Mouse (Mus musculus): ENCODE results near the gene Rbmxl1. TPM values are rescaled to one million over a fixed set of nuclear protein-coding genes. Genes with fewer than 3 reads are reported as not detected.

Gene Rbmxl1
- polyA plus RNA-seq (2012; rRNA removed) = 14.4 and 14.7 TPM in 2 replicates

GRCm38 (mm10) chr8:78508719-78509272 lies at the start of gene Rbmxl1:
Rbmxl1 (minus strand) TSS chr8:78508898.

GRCm38 (mm10) chr8:78509273-78510031 lies 754 bp upstream of the Rbmxl1 start, which contains the start of gene Slc10a7:
Slc10a7 (plus strand) TSS chr8:78509346.

Other genes with a start within 250 kb of the Rbmxl1 start
- not detected in 2 replicates for gene Pou4f2, start 72.3 kb downstream of the Rbmxl1 start, polyA plus RNA-seq (2012; rRNA removed)
- gene Slc10a7, start 448 bp upstream of the Rbmxl1 start, polyA plus RNA-seq (2012; rRNA removed) = 10.0 and 10.5 TPM in 2 replicates